8 mouse cellular contexts compared by ENCODE assay signal in the genomic region with DNA sequence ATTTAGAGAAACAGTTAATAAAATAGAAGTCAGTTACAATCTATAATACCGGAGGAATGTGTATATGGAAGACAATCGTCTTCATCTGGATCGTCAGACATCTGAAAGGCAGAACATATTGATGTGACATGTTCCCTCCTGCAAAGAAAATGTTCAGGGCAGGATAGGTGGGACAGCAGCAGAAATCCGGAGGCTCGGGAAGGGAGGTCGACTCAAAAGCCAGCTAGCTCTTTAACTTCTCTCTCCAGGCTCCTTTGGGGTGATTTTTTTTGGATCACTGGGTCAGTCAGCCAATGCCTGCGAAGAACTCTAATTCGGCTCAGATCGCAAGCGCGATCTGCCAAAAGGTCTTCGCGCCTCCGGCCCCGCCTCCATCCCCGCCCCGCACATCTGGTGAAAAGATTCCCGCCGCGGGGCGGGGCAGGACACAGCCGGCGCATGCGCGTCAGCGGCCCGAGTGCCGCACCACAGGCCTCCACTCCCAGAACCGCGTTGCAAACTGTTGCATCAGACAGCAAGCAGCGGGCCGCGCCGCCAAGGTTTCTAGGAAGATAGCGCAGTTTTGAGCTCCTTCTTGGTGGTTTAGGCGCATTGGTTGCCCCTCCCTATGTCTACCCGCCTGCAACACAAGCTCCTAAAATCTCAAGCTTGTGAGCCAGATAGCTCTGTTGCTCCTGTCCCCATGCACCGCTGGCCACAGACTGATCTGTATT. TPM values are rescaled to one million over a fixed set of nuclear protein-coding genes. Genes with fewer than 3 reads are reported as not detected.
A peak's percentile ranks its signal among the peaks of the same experiment; 100 is the strongest.
DNase-seq lines count a peak whose midpoint lies in the region; ATAC-seq and TF ChIP-seq lines count a peak whose summit lies in the region.

No protein-coding gene starts in this region.

- H3K4me2 ChIP-seq in heart, embryonic 13.5 days = peak overlapping the region; percentile 89
- H3K4me2 ChIP-seq in kidney, postnatal 0 days (ENCODE audit: low read length) = peak overlapping the region; percentile 71
- H3K4me2 ChIP-seq in liver, embryonic 11.5 days = peak overlapping the region; percentile 85
- peak overlapping the region; percentile 92 for H3K4me2 ChIP-seq in myocyte (ENCODE audit: low read depth)

- TF ChIP-seq POLR2A in bone marrow, adult 2 months (IDR thresholded peaks at IDR 0.05; ENCODE audit: borderline replicate concordance, control insufficient read depth, low read depth, low read length) = peak; percentile 30; the same call in 1 of the 2 replicates
- peak; percentile 72 for TF ChIP-seq POLR2A in embryonic fibroblast, embryonic 13.5 days (IDR thresholded peaks at IDR 0.05; ENCODE audit: low read depth, low read length)
- TF ChIP-seq POLR2A in myocyte (IDR thresholded peaks at IDR 0.05; ENCODE audit: insufficient read length, low read depth) = peak; percentile 54

- peaks cover 54% of the 10 kb centered on the region for H3K27me3 ChIP-seq in heart, embryonic 13.5 days (replicated peaks)
- H3K27me3 ChIP-seq in kidney, postnatal 0 days (ENCODE audit: insufficient read depth, low read length) = peaks cover 7% of the 10 kb centered on the region
- peaks cover 45% of the 10 kb centered on the region for H3K27me3 ChIP-seq in liver, embryonic 11.5 days (replicated peaks; ENCODE audit: control insufficient read depth, insufficient read depth, low read length)
- no peaks in the 10 kb centered on the region for H3K27me3 ChIP-seq in myocyte (ENCODE audit: control insufficient read depth, insufficient read depth, insufficient read length)
- peaks cover 2% of the 10 kb centered on the region; the same call in 1 of the 2 replicates for H3K27me3 ChIP-seq in splenic B cell, adult 2 months (ENCODE audit: control insufficient read depth, insufficient read depth, low read length, poor library complexity, severe bottlenecking)

- no peaks in the 10 kb centered on the region for H3K36me3 ChIP-seq in heart, embryonic 13.5 days
- no peaks in the 10 kb centered on the region for H3K36me3 ChIP-seq in kidney, postnatal 0 days (ENCODE audit: insufficient read depth, low read length)
- H3K36me3 ChIP-seq in liver, embryonic 11.5 days (ENCODE audit: control insufficient read depth, insufficient read depth, low read length) = no peaks in the 10 kb centered on the region
- H3K36me3 ChIP-seq in myocyte (ENCODE audit: control insufficient read depth, insufficient read depth) = no peaks in the 10 kb centered on the region
- no peaks in the 10 kb centered on the region for H3K36me3 ChIP-seq in splenic B cell, adult 2 months (ENCODE audit: control insufficient read depth, insufficient read depth, low read length, poor library complexity, severe bottlenecking)

- peak overlapping the region; percentile 18; the same call in 1 of the 2 replicates for H3K27ac ChIP-seq in bone marrow, adult 2 months (ENCODE audit: control insufficient read depth, insufficient read depth, low read depth, low read length, poor library complexity)
- peak overlapping the region; percentile 98 for H3K27ac ChIP-seq in embryonic fibroblast, embryonic 13.5 days (ENCODE audit: insufficient read depth, low read length)
- peak overlapping the region; percentile 84 for H3K27ac ChIP-seq in heart, embryonic 13.5 days (replicated peaks)
- peak overlapping the region; percentile 90 for H3K27ac ChIP-seq in kidney, postnatal 0 days
- peak overlapping the region; percentile 71 for H3K27ac ChIP-seq in liver, embryonic 11.5 days (ENCODE audit: low read depth, low read length)

- ATAC-seq in heart, embryonic 13.5 days (ENCODE audit: extremely low read depth, insufficient number of reproducible peaks, low FRiP score, low TSS enrichment) = peak; percentile 70
- peak; percentile 72 for ATAC-seq in kidney, postnatal 0 days (replicated peaks; ENCODE audit: low FRiP score, low read depth)
- peak; percentile 84 for ATAC-seq in liver, embryonic 11.5 days (replicated peaks; ENCODE audit: low FRiP score)

- no peaks in the 10 kb centered on the region; the same call in 1 of the 2 replicates for H3K4me1 ChIP-seq in bone marrow, adult 2 months (ENCODE audit: control insufficient read depth, insufficient read depth, low read length)
- H3K4me1 ChIP-seq in embryonic fibroblast, embryonic 13.5 days (ENCODE audit: control insufficient read depth, insufficient read depth, low read length) = peaks cover 11% of the 10 kb centered on the region
- H3K4me1 ChIP-seq in heart, embryonic 13.5 days = peaks cover 37% of the 10 kb centered on the region
- peaks cover 6% of the 10 kb centered on the region for H3K4me1 ChIP-seq in kidney, postnatal 0 days (replicated peaks; ENCODE audit: insufficient read depth, low read length)
- peaks cover 22% of the 10 kb centered on the region for H3K4me1 ChIP-seq in liver, embryonic 11.5 days (replicated peaks; ENCODE audit: control insufficient read depth, insufficient read depth, low read length)

- DNase-seq in B cell, adult 2 months = peak; percentile 84
- peak; percentile 96 for DNase-seq in kidney, postnatal 0 days (ENCODE audit: low spot score)
- DNase-seq in liver, embryonic 11.5 days (ENCODE audit: low spot score) = peak; percentile 83
- DNase-seq in splenic B cell, adult 2 months (ENCODE audit: low read depth, low spot score) = peak; percentile 80

- H3ac ChIP-seq in myocyte (ENCODE audit: control insufficient read depth, insufficient read length) = no peak overlapping the region

- TF ChIP-seq CTCF in bone marrow, adult 2 months (IDR thresholded peaks at IDR 0.05; ENCODE audit: control insufficient read depth, insufficient read depth, low read length) = no peak
- TF ChIP-seq CTCF in embryonic fibroblast, embryonic 13.5 days (IDR thresholded peaks at IDR 0.05; ENCODE audit: borderline replicate concordance, insufficient read depth, low read length) = no peak
- no peak for TF ChIP-seq CTCF in kidney, postnatal 0 days (IDR thresholded peaks at IDR 0.05; ENCODE audit: low read depth)

- peak overlapping the region; percentile 81 for H3K9ac ChIP-seq in heart, embryonic 13.5 days
- H3K9ac ChIP-seq in kidney, postnatal 0 days (ENCODE audit: low read depth, low read length) = peak overlapping the region; percentile 63
- H3K9ac ChIP-seq in liver, embryonic 11.5 days (ENCODE audit: low read depth, low read length) = peak overlapping the region; percentile 70

- no peaks in the 10 kb centered on the region for H3K79me2 ChIP-seq in myocyte (ENCODE audit: control insufficient read depth, insufficient read depth)

- H3K4me3 ChIP-seq in bone marrow, adult 2 months (replicated peaks; ENCODE audit: control insufficient read depth, low read depth, low read length) = peak overlapping the region; percentile 25
- H3K4me3 ChIP-seq in embryonic fibroblast, embryonic 13.5 days (ENCODE audit: insufficient read depth, low read length) = no peak overlapping the region
- peak overlapping the region; percentile 54 for H3K4me3 ChIP-seq in heart, embryonic 13.5 days
- H3K4me3 ChIP-seq in kidney, postnatal 0 days (replicated peaks; ENCODE audit: low read depth, low read length) = peak overlapping the region; percentile 37
- H3K4me3 ChIP-seq in liver, embryonic 11.5 days (ENCODE audit: low read depth, low read length) = peak overlapping the region; percentile 44
- H3K4me3 ChIP-seq in myocyte = peak overlapping the region; percentile 11

- H3K9me3 ChIP-seq in heart, embryonic 13.5 days = no peaks in the 10 kb centered on the region
- no peaks in the 10 kb centered on the region for H3K9me3 ChIP-seq in kidney, postnatal 0 days (replicated peaks; ENCODE audit: low read length)
- H3K9me3 ChIP-seq in liver, embryonic 11.5 days (ENCODE audit: control insufficient read depth, low read length) = no peaks in the 10 kb centered on the region

- 5% methylated on average over 38 of the region's 38 CpGs for WGBS in bone marrow, adult 2 months
- 4% methylated on average over 38 of the region's 38 CpGs for WGBS in heart, embryonic 13.5 days
- WGBS in kidney, postnatal 0 days = 3% methylated on average over 38 of the region's 38 CpGs
- 4% methylated on average over 38 of the region's 38 CpGs for WGBS in liver, embryonic 11.5 days

TF ChIP-seq in myocyte, 11 proteins besides CTCF, POLR2A, EP300 and RAD21:
- TF ChIP-seq POLR2AphosphoS2 (IDR thresholded peaks at IDR 0.05; ENCODE audit: insufficient read length, low read depth) = peak; percentile 43
- no peak for TF ChIP-seq USF1 (IDR thresholded peaks at IDR 0.05; ENCODE audit: low read depth)
- TF ChIP-seq CEBPB (IDR thresholded peaks at IDR 0.05; ENCODE audit: insufficient read depth, poor library complexity, severe bottlenecking) = peak; percentile 100
- TF ChIP-seq MYOG (IDR thresholded peaks at IDR 0.05; ENCODE audit: control insufficient read depth in 1 of 3, insufficient read depth in 1 of 3, insufficient read length in 2 of 3, low read depth in 2 of 3) = peak in 1 of 3 experiments; percentile 52
- TF ChIP-seq E2F4 (IDR thresholded peaks at IDR 0.05; ENCODE audit: insufficient read depth) = peak; percentile 70
- TF ChIP-seq MYOD1 (IDR thresholded peaks at IDR 0.05; ENCODE audit: control insufficient read depth in 1 of 3, insufficient read length in 2 of 3, low read depth in 2 of 3) = peak in 1 of 3 experiments; percentile 30
TF ChIP-seq in myocyte: peak in this region for 5.

RNA-seq across cellular contexts. Expression of a gene that starts 31.0 kb away (rescaled TPM):
- 1.6 and 1.7 TPM in 2 replicates for polyA plus RNA-seq in bone marrow, adult 2 months (2011; ENCODE audit: insufficient read depth, insufficient read length, low replicate concordance, missing spikeins)
- polyA plus RNA-seq in embryonic fibroblast, embryonic 13.5 days (2011; ENCODE audit: insufficient read length, low read depth, missing spikeins) = 101 and 119 TPM in 2 replicates
- 6.9 and 9.0 TPM in 2 replicates for polyA plus RNA-seq in heart, embryonic 13.5 days (2015; fragmentation: Nextera tagmentation; extraction: Ambion mirVana)
- polyA plus RNA-seq in kidney, postnatal 0 days (2015; fragmentation: Nextera tagmentation; extraction: Ambion mirVana) = 8.7 and 9.3 TPM in 2 replicates
- 5.7 and 6.1 TPM in 2 replicates for polyA plus RNA-seq in liver, embryonic 11.5 days (2014; fragmentation: Nextera tagmentation; extraction: Ambion mirVana)
- 97.3 TPM for polyA plus RNA-seq in myocyte (2012; fragmentation: generic; extraction: Trizol)

RNA-seq across cellular contexts. Expression of a gene that starts 37.7 kb away (rescaled TPM):
- 21.1 and 52.8 TPM in 2 replicates for polyA plus RNA-seq in bone marrow, adult 2 months (2011; ENCODE audit: insufficient read depth, insufficient read length, low replicate concordance, missing spikeins)
- polyA plus RNA-seq in embryonic fibroblast, embryonic 13.5 days (2011; ENCODE audit: insufficient read length, low read depth, missing spikeins) = 76.2 and 89.7 TPM in 2 replicates
- 20.6 and 23.8 TPM in 2 replicates for polyA plus RNA-seq in heart, embryonic 13.5 days (2015; fragmentation: Nextera tagmentation; extraction: Ambion mirVana)
- polyA plus RNA-seq in kidney, postnatal 0 days (2015; fragmentation: Nextera tagmentation; extraction: Ambion mirVana) = 18.6 and 19.4 TPM in 2 replicates
- 12.5 and 12.7 TPM in 2 replicates for polyA plus RNA-seq in liver, embryonic 11.5 days (2014; fragmentation: Nextera tagmentation; extraction: Ambion mirVana)
- polyA plus RNA-seq in myocyte (2012; fragmentation: generic; extraction: Trizol) = 14.7 TPM

Comparison
In these comparisons a context has a peak if more than half of its experiments do, and no peak if none do; other contexts are left out.
1. H3K27ac ChIP-seq: peak in every context shown above with its lines; median percentile 98 in embryonic fibroblast, embryonic 13.5 days; 90 in kidney, postnatal 0 days; 84 in heart, embryonic 13.5 days; 71 in liver, embryonic 11.5 days; 18 in bone marrow, adult 2 months.